Mouse (Mus musculus) right cerebral cortex, postnatal 25 days (tissue): ENCODE data around the gene Dmxl2.

Experiments
- DNase-seq: peaks from one replicate; pipeline ENCODE4 v3.0.0; 2022

Dmxl2 gene

DNA sequence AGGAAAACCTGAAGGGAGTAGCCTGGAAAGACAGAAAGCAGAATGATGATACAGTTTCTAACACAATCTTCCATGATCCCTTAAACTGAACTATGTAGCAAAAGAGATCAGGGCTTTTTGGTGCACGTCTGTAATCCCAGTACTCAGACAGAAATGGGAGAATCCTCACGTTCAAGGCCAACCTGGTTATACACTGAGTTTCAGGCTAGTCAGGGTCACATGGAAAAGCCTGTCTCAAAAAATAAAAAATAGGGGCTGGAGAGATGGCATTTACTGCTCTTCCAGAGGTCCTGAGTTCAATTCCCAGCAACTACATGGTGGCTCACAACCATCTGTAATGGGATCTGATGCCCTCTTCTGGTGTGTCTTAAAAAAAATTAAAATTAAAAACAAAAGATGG lies 11.0 kb downstream of the Dmxl2 start:
- no peak for DNase-seq

- no peak for DNase-seq
Measured at GRCm38 (mm10) chr9:54489599-54489998, 11.8 kb downstream of the Dmxl2 start.

GRCm38 (mm10) chr9:54484927-54485326 lies 16.5 kb downstream of the Dmxl2 start:
- no peak for DNase-seq

GRCm38 (mm10) chr9:54483215-54483614 lies 18.2 kb downstream of the Dmxl2 start:
- DNase-seq: no peak

DNA sequence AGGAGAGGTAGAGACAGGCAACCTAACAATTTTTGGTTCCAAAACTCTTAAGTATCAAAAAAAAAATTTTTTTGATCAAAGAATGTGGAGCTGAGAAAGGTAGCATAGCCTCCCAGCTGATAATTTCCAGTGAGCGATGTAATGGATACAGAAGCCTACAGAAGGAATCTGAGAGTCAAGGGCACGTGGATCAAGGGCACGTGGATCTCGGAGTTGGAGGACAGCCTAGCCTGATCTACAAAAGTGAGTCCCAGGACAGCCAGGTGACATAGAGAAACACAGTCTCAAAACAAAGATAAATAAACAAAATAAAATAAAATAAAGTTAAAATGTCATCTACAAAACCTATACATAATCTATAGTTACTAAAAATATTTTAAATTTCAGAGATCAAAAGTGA lies 18.7 kb downstream of the Dmxl2 start:
- DNase-seq: no peak

- DNase-seq: no peak
Measured at GRCm38 (mm10) chr9:54479054-54479453, 22.4 kb downstream of the Dmxl2 start.

- DNase-seq: no peak
Measured at GRCm38 (mm10) chr9:54478117-54478516, 23.3 kb downstream of the Dmxl2 start.

DNA sequence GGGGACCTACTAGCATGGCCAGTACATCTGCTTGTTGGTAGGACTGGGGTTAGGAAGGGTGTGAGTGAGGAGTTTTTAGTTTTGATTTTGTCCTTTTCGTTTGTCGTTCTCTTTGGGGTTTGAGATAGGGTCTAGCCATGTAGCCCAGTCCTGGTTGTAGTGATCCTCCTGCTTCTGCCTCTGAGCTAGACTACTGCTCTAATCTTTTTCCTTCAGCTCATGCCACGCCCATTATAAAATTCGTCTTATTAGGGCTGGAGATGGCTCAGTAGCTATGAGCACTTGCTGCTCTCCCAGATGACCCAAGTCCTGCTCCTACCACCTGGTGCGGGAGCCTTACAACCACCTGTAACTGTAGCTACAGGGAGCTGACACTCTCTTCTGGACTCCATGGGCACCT lies 26.9 kb downstream of the Dmxl2 start:
- DNase-seq: no peak

DNA sequence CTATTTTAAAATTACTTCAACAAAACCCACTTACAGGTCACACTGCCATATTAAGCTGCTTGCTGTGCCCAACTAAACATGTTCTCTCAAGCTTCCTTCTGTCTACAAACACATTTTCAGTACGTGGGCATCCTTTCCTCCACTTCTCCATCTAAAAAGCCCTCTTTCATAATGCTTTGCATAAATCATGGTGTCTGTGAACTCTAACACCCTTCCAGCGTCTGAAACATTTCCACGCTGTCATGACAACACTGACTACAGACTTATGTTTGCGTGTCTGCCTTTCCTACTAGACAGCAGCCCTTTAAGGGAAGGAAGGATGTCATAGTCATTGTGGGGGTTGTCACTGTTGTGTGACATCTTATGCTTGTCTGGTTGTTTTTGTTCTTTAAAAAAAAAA lies 27.4 kb downstream of the Dmxl2 start:
- DNase-seq: no peak

DNA sequence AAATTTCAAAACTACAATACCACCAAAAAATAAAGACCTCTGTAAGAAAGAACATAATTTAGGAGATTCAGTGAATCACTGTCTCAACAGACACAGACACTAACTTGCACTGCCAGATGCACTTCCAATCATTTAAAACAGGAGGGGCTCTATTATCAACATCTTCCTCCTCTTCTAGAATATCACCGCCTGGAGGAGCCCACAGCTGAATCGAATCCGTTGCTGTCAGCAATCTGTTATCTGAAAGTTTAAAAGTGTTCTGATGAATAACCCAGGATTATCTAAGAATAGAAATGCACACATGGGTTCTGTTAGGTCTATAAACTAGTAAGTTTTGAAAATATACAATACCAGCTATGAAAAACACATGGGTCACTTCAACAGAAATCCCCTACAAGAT lies 28.6 kb downstream of the Dmxl2 start:
- no peak for DNase-seq

DNA sequence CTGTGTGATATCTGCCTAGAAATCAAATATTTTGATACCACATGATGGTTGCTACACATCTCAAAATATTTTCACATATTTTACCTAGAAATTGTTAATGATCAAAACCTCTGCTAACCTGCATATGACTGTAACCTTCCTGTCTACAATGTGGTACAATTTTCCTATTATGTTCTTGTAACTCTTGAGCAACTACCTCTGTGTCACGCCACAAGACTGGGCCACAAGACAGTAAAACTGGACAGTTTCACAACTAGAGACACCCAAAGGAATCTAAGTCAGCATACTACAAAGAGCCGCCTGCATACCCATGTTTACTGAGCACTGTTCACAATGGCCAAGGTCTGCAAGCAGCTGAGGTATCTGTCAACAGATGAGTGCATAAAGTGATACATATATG lies 32.1 kb downstream of the Dmxl2 start:
- DNase-seq: no peak

DNA sequence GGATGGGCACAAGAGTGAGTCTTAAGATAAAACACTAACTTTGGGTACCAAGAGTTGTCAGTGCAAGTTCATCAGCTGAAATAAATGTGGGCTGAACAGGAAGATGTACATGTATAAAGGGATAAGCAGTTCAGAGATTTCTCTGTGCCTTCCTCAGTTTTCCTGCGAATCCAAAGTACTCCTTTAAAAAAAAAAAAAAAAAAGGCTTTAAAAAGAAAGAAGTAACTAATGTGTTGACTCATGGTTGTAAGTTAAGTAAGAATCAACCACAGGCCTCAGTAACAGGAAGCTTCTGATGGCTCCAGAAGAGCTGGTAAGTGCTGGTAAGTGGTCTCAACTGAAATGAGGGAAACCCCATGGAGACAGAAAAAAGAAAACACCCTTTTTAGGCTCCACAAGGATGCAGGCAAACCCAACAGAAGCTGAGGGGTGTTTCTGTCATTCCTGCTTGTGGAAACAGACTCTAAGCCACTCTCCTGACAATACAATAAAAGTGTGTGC lies 33.9 kb downstream of the Dmxl2 start:
- DNase-seq: no peak

DNA sequence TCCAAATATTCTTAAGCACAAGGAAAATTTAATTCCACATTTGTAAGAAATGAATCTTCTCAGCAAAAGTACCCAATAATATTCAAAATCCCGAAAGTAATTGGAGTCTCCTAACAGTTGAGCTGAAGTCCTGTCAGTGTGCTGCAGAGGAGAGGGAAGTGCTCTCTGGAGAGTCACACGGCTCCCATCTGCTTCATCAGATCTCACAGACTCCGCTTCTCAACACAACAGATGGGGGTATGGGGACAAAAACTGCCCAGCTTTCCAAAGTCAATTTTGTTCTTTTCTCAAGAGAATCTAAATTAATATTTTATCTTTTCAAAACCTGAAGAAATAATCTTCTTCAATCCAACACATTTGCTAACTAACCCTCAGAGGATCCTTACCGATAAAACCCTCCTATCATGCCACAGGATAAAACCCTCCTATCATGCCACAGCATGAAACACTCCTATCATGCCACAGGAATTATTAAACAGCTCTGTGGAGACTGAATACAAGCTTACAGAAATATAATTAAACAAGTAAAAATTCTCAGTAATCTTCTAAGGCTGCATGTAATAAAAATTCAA lies 37.9 kb downstream of the Dmxl2 start:
- no peak for DNase-seq

- no peak for DNase-seq
Measured at GRCm38 (mm10) chr9:54439015-54439414, 62.4 kb downstream of the Dmxl2 start.

DNA sequence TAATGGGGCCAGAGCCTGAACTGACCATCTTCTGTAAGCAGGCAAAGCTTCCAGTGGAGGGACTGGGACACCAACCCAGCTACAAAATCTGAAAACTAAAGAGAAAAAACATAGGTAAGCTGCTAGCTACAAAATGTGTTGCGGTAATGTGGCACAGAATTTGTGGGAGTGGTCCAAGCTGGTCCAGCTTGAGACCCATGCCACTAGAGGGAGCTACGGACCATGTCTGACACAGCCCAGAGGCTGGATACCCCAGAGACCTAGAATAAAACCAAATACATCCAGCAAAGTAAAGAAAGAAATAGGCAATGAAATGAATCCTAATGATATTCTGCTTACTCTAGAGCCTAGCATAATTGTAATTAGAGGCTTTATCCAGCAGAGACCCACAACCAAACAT lies 63.2 kb downstream of the Dmxl2 start:
- no peak for DNase-seq

DNA sequence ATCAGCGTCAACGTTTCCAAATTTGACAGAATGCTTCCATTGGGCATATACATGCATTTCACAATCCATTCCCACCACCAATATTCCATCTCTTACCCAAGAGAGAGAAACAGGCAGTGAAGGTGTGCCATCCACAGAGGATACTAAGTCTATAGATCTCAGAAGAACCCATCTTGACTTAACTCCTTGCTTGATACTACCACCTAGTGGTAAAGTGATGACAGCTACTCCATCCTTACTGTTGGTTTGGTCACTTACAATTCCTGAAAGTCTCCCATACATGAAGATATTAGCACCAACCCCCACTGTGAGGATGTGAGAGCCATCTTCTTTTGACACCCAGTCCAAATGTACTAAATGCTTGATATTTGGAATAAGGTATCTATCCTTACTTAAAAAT lies 85.2 kb downstream of the Dmxl2 start:
- DNase-seq: no peak

DNA sequence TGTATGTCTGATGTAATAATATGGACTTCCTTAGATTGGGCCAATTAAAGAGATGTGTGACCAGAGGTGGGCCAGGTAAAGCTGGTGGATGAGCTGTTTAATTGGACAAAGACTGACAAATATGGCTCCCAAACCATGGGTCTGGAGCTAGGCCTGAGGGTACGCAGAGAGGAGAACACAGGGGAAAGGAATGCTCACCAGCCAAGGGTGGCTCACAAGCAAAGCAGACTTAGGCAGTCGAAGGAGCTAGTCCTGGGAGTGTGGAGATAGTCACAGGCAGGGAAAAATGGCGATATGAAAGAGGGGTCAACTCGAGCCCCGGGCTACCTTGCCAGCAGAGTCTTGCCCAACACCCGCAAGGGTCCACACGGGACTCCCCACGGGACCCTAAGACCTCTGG lies 144.7 kb downstream of the Dmxl2 start:
- no peak for DNase-seq

DNA sequence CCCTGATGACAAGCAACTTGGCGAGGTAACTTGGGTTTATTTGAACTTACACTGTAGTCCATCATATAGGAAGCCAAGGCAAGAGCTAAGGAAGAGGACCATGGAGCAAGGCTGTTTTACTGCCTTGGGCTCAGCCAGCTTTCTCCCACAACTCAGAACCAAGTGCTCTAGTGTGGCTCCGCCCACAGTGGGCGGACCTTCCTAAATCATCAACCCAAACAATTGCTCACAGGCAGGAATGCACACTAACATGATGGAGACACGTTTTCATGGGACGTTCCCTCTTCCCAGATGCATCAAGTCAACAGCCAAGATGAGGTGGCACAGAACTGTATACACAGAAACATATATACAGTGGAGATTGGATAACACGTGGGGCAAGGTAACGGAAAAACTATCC lies 159.4 kb downstream of the Dmxl2 start:
- DNase-seq: no peak

DNA sequence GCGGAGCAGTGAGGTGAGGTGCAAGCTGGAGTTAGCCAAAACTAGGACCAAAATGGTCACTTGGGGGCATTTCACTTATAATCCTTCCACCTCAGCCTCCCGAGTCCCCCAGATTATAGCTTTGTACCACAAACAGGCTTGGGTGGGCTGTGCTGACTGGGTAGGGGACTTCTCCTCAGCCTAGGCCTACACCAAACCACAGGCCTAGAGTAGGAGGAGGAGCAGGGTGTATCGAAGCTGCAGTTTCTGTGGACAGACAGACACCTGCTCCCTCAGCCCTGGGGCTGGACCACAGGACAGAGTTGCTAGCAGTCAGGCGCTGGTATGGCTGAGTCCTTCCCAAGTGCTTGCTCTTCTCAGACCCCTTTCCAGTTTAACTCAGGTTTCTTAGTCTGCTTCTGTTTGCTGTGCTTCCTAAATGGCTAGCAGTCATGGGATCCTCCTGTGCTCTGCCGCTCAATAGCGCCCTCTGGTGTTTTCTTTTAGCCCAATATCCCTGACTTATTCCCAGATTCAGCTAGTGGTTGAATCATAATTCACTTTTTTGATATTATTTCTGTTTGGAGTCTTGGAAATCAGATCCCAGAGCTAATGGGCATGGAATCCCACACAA lies 164.8 kb downstream of the Dmxl2 start:
- DNase-seq: peak; percentile 49

DNA sequence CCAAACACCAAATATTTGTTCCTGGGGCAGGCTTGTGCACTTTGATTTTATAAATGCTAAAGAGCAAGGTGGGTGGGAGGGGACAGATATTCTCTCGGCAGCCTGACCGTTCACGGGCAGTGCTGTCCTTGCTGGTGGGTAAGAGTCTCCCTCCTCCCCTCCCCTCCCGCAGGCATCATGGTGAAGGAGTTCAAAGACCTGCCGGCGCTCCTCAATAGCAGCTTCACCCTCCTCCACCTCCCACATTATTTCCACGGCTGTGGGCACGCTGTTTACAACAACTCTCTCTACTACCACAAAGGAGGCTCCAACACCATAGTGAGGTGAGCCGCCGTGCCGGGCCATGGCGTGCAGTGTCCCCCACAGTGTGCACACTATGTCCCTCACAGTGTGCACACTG lies 165.8 kb downstream of the Dmxl2 start:
- no peak for DNase-seq

DNA sequence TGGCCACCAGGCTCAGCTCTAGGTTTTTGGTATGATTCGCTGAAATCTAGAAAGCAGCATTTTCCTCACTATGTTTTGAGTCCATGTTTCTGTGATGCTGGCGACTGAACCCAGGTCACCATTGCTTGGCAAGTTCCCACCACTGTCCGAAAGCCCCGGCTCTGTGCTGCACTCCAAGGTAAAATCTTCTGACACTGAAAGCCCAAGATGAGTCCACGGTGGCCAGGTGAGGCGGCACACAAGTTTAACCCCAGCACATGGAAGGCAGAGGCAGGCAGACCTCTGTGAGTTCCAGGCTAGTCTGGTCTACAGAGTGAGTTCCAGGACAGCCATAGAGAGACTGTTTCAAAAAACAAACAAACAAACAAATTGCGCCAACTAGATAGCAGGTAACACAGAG lies 172.2 kb downstream of the Dmxl2 start:
- no peak for DNase-seq

DNA sequence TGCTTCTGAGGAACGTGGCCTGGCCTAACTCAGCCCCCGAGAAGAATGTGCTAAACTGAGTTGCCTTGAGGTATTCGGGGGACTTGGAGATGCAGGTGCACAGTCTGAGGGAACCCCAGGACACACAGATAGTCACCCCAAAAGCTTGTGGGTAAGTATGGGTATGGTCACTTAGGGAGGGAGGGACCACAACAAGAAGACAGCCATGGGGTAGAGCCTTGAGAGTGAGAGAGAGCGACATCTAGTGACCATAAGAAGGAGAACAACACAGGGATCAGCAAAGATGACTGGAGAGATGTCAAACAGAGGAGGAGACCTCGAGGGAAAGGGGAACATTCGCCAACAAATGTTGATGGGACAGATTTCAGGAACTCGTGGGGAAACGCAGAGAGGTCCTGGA lies 178.0 kb downstream of the Dmxl2 start:
- DNase-seq: no peak

DNA sequence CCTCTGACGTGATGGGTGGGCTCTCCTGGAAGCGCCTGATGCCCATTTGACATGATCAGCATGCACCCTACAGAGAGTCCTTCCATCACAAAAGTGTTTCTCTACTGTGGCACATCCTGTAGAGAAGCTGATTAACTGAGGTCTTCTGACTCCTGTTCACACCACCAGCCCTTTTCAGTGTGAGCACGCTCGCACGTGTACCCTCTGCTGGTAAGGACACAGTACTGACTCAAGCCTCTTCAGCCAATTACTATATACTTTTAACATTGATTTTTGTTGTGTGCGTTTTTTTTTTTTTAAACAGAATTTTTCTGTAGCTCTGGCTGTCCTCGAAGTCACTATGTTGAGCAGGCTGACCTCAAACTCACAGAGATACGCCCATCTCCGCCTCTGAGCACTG lies 185.1 kb downstream of the Dmxl2 start:
- no peak for DNase-seq
